Mouse (Mus musculus): ENCODE results near the gene Ctnnd2.

Gene Ctnnd2

DNA sequence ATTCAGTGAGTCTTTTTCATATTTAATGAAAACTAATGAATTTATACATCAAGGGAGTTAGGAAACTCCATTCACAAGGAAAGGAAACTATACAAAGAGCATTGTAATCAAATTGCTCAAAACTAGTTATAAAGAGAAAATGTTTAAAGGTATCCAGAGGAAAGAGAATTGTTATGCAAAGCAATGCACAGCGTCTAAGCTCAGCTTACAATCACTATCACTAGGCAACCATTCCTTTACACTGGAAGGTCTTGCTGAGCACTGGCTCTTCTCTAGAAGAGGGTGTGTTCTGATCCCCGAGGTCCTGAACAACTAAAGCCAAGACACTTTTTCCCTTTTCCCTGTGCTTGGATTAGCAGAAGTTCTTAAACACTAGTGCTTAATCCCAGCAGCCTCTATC is 735.6 kb downstream of the Ctnnd2 start:
- no peak for DNase-seq

DNA sequence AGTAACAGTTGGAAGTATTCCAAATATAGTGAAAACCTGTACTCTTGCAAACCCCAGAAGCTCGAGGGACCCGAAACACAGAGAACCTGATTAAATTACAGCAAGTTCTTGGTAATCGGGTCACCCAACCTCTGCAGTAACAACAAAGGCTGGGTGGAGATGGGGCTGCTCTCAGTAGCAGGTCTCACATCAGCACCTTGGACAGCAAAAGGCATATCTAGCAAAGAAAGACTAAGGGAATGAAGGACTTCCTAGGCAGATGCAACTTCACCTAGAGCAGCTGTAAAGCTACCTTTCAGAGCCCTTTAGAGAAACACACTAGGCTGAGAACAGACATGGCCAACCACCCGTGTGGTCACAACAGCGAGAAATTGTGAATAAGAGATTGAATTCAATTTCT is 741.0 kb downstream of the Ctnnd2 start:
- no peak for DNase-seq

DNA sequence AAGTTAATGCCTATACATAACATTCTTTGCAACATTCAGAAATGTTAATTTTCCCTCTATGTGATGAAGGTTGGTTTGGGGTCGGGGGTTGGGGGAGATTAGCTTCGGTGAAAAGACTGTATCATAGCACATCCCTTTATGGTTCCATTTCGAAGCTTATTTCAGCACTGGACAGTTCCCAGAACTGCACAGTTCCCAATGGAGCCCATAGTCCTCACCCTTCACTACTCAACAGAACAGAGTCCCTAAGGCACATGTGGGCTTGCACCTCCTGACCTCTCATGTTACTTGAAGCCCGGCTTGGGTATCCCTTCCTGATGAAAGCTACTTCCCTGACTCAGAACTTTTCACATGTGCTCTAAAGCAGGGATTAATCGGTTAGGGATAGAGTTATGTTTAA is 753.4 kb downstream of the Ctnnd2 start:
- no peak for DNase-seq

DNA sequence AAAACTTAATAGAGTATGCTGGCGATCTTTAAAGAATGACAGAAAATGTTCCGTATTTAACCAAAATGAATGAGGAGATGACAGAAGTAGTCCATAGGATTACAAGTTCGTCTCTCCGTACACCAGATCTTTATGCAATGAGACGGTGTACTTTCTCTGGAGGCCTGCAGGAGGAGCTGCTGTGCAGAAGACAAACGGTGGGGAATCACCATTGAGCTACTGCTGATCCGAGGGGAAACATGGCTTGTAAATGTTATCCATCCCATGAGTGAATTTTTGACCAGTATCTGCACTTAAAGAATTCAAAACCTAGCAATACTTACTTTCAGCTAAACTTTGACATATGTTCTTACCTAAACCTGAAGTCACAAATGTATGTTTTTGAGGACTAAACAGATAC is 755.2 kb downstream of the Ctnnd2 start:
- DNase-seq, result peak in 1 of 2 experiments; percentile 6

DNA sequence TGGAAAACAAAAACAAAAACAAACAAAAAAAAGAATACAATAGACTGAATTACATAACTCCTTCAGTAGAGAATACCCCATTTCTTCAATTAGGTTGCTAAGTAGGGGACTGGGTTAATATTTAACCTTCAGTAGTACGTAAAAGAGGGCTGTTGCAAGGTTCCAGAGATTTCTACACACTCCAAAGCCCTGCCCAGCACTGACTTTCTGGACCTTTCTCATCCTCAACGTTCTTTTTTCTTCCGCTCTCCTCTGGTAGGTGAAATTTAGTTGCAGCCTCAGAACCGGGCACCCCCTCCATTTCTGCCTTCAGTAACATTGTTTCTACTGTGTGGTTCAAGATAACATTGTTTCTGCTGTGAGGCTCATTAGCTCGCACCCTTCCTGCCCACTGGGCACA is 759.5 kb downstream of the Ctnnd2 start:
- DNase-seq, result no peak

DNA sequence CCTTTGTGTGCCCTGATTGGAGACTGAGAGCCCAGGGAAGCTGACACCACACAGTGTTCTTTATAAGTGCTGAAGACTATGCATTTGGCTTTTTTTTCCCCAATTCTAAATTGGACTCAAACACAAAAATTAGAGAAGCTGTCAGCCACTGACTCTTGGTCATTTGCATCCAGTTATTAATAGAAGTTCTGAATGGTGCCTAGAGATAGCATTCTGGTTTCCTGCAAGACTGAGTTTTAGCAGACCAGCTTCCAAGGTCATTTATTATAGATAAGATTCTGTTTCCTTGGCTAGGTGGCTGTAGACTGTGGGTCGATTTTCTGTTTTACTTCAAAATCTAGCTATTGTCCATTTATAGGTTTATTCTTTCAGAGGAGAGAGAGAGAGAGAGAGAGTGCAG is 773.5 kb downstream of the Ctnnd2 start:
- no peak for DNase-seq

DNA sequence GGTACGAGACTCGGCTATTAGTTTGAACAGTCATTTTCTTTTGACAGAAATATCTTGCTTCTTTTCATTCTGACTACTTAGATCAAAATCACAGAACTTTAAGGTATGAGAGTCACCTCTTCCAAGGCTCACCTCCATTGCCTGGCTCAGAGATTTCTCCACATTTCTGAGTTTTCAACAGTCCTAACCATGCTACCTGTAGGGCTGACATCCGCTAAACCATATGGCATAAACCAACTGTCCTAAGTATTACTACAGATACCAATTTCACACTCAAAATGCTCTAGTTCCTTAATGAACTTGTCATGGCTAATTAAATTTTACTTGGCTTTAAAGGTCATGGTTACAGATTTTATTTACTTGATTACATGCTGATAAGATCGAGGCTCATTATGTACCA is 786.1 kb downstream of the Ctnnd2 start:
- DNase-seq, result no peak

DNA sequence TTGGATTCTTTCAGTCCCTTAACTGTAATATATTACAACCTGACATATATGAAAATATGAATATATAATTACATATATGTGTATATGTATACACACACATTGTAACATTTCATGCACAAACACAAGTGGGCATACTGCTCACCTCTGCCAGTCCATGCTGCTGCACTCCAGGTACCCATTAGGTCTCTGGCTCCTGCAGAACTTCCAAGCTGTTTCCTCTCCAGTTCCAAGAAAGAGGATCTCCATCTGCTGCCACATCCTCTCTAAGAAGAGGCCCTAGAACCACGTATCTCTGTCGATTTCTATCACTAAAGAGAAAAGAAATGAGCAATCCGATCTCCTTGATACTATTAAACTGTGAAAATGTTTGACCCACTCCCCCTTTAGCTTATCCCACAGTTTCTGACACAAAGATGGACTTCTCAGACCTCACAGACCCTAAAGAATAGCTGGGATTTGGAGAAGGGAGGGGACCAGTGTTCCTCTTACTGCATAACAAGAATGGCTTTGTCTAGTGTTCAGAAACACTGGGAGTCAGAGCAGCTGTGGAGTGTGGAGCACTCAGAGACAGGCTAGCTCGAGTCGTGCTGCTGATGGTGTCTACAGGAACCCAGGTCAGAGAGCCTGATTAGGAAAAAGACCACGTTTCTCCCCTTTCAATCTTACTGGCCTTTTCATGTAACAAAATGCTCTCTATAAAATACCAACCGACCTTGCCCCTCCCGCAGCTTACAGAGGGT is 790.2 kb downstream of the Ctnnd2 start:
- DNase-seq, result no peak

DNA sequence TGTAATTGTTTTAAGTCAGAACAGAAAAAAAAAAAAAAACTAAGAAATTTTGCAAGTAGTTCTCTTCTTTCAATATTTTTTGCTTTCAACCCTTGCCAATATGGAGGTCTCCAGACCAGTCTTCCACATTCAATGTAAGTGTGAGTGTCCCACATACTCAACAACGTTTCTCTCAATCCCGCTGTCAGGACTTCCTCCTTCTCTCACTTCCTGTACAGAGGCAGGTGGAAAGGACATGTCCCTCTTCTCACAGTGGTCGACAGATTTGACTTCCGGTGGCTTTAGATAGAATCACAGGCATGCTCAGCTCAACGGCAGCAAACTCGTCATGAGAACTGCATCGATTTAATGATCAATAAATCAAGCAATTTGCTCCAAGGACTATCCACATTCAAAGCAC is 791.7 kb downstream of the Ctnnd2 start:
- no peak for DNase-seq

DNA sequence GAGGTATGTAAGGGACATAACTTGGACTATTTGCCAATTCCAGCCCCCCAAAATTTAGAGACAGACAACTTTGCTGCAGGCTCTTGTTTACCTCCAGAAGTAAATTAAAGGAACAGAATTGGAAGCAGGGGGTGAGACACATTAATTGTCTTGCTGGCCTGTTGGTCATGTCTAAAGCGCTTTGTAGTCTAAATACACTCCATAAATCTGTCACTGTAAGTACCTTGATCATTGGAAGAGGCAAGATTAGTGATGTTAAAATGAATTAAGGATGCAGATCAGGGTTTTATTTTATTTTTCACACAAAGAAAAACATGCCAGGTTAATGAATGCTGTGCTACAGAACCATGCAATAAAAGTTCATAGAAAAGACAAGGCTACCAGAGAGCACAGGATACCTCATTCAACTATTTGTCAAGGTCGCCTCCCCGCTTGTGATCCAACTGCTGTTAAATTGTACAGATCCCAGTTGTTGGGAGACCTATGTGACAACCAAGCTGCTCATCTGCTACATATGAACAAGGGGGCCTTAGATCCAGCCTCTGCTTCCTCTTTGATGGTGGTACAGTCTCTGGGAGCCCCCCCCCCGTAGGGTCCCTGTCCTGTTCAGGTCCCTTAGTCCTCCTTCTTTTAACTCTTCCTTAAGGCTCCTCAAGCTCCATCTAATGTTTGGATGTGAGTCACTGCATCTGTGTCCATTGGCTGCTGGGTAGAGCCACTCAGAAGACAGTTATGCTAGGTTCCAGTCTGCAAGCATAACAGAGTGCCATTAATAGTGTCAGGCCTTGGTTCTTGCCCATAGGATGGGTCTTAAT is 792.7 kb downstream of the Ctnnd2 start:
- DNase-seq, result no peak

DNA sequence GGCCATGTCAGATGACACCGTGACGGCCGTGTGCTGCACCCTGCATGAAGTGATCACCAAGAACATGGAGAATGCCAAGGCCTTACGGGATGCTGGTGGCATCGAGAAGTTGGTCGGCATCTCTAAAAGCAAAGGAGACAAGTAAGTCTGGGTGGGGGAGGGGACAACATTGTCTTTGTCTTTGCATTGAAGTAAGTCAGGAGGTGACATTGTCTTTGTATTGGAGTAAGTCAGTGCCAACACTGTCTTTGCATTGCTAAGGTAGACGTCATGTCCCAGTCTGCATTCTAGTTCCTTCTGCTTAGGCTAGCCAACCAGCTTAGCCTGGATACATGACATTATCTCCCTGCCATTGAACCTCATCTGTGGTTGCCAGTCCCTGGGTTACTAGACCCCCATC is 794.4 kb downstream of the Ctnnd2 start:
- no peak for DNase-seq

DNA sequence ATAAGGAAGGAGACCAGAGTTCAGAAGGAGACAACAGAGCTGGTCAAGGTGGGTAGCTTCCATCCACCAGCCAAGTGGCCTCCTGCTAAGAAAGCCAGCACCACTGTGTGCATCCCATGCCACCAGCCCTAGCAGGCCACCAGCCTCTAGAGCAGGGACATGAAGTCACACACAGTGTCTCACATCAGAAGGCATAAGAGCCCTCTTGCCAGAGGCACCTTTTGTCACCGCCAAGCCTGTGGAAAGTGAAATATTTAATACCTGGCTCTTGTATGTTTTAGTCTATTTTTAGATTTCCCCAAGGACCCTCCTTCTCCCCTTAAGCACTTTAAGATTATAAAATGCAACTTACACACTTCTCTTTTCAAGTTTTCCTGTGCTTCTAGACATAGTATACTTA is 802.0 kb downstream of the Ctnnd2 start:
- DNase-seq, result no peak

DNA sequence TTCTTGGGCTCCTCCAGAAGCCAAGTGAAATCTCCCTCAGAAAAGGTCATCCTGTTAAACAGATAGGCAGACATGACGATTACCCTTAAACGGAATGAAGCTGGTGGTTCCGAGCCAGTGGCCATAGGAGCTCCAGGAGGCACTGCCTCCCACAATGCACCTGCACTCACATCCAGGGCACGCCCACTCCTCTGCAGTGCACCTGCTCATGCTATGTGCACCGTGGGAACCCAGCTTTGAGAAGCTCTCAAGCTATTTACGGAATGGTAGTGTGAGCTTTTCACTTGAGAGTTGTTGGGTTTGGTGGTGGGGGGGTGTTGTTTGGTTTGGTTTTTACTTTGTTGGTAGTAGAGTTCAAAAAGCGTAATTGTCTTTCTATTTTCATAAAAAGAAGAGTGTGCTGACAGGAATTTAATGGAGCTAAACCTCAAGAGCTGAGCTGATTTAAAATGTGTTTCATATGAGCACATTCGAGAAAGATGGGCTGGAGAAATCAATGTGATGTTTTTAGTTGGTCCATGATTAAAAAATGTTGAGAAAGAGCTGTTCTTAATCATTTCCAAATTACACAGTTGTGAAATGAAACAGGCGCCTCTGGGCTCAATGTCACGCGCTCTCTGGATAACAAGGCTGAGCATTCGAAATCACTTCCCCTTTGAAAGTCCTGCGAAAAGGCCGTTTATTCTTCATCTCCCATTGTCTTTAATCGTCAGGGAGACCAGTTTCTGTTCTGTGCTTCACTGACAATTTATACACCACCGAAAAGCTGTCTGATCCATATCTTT is 802.8 kb downstream of the Ctnnd2 start:
- DNase-seq, result peak in 1 of 2 experiments; percentile 7

DNA sequence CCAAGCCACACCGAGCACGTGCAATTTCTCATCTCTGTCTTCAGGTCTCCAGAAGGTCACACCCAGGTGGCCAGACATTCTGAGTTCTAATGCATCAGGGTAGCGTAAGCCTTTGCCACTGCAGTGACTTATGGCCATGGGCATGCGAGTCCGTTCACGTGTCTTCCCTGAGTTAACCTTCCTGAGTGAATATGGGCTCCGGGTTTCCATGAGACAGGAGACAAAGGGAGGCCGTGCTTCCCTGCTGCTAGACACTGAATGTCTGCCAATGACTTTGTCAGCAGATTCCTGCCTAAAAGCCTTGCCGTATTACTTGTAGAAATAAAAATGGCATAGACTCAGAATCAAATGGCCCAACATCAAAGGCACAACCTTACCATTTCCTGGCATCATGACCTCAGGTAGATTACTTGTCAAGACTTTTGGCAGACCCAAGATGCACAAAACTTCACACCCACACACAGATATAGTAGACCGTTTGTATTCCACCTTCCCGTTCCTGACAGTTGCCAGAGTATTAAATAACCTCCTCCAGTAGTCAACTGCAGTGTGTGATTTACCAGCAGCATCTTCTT is 804.9 kb downstream of the Ctnnd2 start:
- DNase-seq, result no peak

DNA sequence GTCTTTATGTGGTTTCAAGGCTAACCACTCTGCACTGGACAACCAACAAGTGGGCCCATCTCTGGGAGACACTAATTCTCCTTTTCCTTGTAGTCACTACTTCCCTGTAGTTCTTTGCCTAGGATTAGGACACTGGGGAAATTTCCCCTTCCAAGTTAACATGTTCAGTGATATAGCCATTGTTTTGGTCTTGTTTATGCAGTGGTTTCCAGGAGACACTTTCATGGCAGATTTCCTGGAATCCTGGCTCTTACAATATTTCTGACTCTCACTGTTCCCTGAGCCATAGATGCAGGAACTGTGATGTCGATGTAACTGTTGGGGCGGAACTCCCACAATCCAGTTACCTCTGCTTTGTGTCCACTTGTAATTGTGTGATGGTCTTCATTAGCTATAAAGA is 814.5 kb downstream of the Ctnnd2 start:
- no peak for DNase-seq

DNA sequence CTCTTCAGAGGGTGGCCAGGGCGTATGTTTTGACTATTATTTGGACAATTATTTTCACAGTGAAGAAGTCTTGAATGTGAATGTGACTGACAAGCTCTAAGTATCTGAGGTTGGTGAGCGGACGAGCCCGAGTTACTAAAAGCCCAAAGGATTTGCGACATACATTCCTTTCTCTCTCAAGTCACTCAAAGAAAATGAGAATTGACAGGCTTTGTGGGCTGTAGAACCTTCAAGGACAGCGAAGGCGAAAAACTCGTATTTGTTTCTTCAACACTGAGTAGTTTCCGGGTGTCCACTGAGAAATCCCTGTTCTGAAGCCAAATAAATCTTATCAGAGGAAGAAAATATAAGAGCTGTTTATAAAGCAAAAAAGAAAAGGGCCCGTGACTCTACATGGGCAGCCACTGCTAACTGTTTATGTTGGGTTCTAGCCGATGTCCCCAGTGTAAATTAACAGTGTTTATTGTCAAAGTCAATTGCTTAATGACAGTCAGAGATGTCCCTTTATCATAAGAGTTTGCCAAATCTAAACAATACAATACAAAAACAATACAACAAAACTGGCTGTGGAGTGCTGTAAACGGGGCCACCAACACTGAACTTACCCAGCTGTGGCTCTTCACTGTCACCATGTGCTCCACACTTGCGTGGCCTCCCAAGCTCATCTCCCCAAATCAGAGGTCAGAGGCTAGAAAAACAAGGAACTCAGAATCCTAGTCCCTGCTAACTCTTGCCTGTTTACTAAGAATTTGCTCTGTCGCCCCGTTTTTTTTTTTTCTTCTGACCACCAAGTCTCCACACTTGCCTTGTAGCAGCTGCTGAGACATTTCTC is 818.2 kb downstream of the Ctnnd2 start:
- no peak for DNase-seq

DNA sequence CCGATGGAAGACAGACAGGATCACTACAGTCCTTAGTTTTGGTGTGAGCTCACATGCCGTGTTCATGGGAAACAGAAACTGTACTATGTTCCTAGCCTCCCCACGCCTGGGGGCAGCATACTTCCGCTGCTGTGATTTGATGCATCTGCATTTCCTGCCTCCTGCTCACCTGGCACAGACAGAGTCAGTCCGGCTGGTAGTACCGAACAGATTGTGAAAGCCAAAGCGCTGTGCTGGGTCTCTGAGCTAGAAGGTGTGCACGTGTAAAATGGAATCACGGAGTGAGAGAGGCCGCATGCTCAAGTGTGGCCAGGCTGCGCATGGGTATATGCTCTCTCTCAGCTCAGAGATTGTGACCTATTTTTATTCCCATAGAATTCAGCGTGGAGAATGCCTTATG is 820.0 kb downstream of the Ctnnd2 start:
- DNase-seq, result no peak

DNA sequence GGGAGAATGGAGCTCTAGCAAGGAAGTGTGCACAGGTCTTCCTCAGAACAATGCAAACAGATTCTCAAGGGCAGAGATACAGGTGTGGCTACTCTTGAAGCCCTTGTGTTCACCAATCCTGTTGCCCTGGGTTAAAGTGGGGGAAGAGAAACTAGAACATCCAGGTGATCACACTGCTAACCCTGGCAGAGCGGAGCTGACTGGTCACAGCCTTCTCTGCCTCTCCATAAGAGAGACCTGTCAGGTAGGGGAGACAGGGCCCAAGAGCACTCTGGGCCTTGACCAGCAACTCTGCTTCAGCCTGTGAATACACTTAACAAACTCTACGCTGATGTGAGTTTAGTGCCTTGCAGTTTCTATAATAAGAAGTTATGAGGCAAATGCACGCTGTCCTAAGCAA is 820.5 kb downstream of the Ctnnd2 start:
- no peak for DNase-seq

DNA sequence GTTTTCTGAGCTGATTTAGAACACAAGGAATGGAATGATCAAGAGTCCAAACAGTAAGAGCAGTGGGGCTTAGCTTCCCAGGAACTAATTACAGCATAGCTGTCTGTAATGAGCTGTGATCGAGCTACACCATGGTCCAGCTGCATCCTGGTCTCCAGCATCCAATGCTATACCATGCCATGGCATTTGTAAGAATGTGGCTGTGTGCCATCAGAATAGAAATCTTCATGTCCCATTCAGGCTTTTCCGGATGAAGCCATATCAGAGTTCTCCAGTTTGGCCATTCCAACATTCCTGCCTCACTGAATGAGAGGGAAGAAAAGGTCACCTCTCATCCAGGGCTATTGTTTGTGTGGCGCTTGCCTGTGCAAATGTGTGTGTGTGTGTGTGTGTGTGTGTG is 823.0 kb downstream of the Ctnnd2 start:
- DNase-seq, result no peak

DNA sequence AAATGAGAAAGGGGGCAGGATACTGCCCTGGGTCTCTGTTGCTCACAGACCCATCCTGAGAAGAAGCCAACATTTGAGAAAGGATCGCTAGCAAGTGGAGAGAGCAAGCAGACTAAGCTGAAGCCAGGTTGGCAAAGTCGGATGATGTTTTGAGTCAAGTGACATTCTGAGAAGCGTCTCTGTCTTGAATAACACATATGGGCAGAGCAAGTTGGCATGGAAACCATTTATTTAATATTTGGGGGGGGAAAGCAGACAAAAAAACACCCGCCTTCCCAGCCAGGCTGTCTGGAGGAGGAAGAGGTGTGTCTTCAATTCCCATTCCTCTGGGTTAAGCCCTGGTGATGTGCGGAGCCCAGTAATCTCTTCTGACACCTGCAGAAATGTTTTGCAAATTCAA is 832.1 kb downstream of the Ctnnd2 start:
- no peak for DNase-seq

DNA sequence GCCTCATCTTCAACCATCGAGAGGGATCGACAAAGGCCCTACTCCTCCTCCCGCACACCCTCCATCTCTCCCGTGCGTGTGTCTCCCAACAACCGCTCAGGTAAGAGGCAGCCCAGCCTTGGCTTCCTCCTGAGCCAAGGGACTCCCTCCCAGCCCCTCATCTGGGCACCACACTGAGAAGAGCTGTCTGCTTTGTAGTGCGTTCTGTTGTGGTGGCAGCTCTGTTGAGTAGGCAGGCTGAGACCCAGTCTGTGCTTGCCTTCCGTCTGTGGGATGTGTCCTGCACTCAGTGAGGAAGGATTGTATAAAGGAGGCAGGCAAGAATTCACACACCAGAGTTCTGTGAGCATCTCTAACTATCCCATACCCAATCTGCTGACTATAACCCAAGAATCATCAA is 832.6 kb downstream of the Ctnnd2 start:
- DNase-seq, result no peak

DNA sequence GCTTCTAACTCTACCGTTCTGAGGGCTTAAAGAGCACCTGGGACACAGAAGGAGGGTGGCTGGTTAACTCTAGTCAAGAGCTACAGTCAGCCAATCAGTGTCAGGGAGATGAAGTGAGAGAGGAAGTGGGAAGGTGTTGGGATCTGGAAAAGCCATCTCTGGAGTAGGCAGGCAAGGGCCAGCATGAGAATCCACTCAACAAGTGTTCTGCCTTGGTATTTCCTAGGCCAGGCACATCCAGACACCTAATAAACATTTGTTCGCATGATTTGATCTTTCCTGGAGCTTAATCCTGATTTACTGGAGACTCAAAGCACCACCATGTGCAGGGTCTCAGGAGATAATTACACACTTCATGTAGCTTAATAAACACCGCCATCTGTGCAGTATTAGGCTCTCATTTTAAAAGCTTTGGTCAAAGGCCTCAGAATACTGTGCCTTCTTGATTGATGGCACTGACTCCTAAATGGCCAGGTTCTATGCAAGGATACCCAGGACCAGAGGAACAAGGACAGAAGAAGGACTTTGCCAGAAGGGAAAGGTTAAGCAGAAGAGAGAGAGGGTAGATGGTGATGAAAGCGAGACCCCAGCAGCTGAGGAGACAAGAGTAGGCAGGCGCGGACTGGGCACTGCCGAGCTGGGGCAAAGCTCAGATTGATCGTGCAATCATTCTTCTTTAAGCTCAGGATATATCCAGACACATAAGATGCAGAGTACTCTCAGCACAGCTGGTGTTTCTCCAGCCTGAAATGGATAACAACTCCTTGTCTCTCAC is 833.8 kb downstream of the Ctnnd2 start:
- no peak for DNase-seq

All from thymus, postnatal 36 days (tissue).